Mouse (Mus musculus): ENCODE results near the gene Kpna6. TPM values are rescaled to one million over a fixed set of nuclear protein-coding genes. Genes with fewer than 3 reads are reported as not detected.

Kpna6 gene
- total RNA-seq, 2 experiments from 2014 or later, result 80.9 to 85.9 TPM

DNA sequence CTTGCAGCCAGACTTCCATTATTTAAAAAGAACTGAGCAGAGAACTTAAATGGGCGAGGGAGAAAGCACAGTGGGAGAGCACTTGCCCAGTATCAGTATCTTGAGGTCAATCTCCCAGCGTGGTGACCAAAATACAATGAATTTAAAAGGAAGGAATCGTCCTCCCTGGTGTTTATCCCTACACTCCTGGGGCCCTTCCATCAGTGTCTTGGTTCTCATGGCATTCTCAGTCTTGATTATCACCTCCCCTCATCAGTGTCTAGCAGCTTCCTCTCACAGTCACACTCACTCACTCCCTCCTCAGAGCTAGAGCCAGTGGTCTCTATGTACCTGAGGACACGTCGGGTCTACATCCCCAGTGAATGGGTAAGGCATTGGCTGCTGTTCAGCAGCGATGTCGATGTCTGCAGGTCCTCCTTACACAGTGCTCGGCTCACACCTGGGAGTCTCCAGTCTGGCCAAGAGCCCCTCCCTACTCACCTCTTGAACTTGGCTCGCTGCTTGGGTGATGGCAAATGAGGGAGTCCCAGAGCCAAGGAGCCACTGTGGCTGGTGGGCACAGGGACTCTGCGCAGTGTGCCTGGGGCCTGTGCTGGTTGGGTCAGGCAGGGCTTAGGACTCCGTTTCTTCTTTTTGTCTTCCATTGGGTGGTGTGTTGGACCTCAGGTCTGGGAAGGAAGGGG is 50.3 kb downstream of the Kpna6 start:
- DNase-seq, result no peak
- intact Hi-C loops (cut with DNase I), result no loop called here
- peak overlapping the region; percentile 86 for H3K4me3 ChIP-seq
- peak overlapping the region; percentile 96 for H3K27ac ChIP-seq
- TF ChIP-seq CTCF (IDR thresholded peaks at IDR 0.05), result no peak

DNA sequence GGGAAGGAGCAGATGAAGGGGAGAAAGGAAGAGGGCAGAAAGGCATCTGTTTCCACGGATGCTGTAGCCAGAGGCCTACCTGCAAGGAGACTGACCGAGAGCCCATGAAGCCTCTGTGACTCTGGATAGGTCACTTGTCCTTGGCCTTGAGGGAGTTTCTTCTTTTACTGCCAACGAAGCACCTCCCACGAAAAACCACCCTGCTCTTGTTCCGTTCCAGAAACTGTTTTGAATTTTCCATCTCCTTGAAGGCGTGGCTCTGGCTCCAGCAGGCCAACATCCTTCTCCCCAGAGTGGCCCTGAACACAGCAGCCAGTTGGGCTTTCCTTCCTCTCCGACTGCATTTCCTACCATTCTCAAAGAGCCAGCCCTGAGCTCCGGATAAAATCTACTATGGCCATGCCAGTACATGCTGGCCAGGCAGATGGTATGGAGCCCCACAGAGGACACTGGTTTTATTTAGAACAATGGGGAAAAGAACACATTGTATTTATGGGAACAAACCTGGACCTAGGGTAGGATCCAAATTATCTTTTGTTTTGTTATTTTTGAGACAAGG is 51.2 kb downstream of the Kpna6 start:
- H3K4me3 ChIP-seq, result peak overlapping the region; percentile 86
- peak; percentile 60 for DNase-seq
- no peak for TF ChIP-seq CTCF (IDR thresholded peaks at IDR 0.05)
- peak overlapping the region; percentile 96 for H3K27ac ChIP-seq
- intact Hi-C loops (cut with DNase I), result no loop called here

DNA sequence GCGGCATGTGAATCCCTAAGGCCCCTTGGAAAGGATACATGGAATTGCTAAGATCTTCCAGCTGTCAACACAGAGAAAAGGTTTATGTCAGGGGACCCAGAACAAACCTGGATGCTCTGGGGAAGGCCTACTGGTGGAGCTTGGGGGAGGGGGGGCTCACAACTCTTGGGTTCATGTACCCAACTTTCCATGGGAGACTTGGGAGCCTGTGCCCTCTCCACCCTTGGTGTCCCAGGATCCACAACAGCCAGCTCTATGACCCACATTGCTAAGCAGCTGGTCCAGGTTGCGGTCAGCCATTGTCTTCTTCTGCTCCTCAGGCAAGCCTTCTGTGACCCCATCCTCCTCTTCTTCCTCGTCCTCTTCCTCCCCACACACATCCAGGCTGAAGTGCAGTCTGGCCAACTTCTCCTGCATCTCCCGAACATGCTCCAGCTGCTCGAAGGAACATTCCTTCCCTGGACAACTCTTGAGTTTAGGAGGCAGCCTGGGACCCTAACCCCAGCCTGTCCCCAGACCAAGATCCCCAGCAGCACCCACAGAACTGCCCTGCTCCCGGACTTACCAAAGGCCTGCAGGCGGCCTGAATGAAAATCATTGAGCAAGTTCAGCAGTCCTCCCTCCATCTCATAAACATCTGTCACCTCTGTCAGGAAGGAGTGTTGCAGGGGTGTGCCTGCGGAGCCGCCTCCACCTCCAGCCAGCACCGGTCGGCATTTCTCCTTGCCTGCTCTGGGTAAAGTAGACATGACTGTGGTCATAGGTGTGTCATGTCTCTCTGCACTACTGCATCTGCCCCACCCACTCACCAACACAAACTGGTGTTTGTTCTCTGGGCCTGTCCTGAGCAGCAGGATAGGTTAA is 51.9 kb downstream of the Kpna6 start:
- H3K4me3 ChIP-seq, result peak overlapping the region; percentile 86
- intact Hi-C loops (cut with DNase I), result no loop called here
- H3K27ac ChIP-seq, result peak overlapping the region; percentile 96
- DNase-seq, result no peak
- no peak for TF ChIP-seq CTCF (IDR thresholded peaks at IDR 0.05)

DNA sequence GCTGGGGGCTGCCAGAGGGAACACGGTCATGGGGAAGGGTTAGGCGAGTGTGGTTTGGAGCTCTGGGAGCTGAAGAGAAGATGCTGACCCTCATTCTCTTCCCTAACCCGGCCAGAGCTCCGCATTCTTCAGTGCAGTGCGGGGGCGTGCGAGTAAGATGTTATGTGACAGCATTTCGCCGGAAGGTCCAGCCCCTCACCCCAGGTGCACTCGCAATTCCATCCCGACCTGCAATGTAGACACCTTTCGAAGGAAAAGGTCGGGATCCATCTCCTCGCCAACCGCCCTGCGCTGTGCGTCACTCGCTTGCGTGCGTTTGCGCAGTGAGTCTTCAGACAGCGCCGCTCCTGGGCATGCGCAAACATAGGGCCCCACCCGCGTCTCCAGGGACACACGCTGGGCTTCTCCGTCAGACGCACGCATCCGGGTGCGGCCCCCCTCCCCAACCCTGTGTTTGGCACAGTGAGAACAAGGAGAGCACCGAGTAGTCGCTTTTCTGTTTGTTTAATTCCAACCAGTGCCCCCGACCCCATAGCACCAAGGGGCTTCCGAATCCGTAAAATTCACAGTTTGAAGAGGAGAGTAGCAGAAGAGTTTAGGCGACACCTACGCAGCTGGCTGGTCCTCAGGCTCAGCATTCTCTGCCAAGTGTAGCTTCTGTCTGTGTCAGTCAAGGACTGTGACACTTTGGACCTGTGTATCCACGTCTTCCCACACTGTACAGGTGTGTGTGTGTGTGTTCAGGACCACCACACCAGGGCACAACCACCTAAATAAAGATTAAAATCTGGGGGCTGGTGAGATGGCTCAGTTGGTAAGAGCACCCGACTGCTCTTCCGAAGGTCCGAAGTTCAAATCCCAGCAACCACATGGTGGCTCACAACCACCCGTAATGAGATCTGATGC is 53.5 kb downstream of the Kpna6 start, which contains the start of gene Iqcc:
Gene Iqcc (minus strand): TSS at position 314 of the 906 bp plus-strand sequence.
- no peak for TF ChIP-seq CTCF (IDR thresholded peaks at IDR 0.05)
- intact Hi-C loops (cut with DNase I), result no loop called here
- H3K27ac ChIP-seq, result peak within 1 kb of the TSS; percentile 96
- peak; percentile 98 for DNase-seq
- H3K4me3 ChIP-seq, result peak within 1 kb of the TSS; percentile 79

DNA sequence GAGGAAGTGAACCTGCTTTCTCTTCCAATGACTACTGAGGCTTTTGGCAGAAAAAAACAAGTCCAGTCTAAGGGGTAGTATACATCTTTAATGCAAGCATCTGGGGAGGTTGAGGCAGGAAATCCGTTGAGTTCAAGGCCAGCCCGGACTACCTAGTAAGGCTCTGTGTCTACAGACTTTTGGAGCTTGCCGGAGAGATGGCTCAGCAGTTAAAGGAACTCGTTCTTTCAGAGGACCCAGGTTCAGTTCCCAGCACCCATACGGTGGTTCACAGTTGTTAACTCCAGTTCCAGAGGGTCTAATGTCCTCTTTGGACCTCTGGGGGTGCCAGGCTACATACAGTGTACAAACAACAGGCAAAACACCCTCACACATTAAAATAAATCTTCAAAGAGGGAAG is 54.5 kb downstream of the Kpna6 start:
- TF ChIP-seq CTCF (IDR thresholded peaks at IDR 0.05), result no peak
- intact Hi-C loops (cut with DNase I), result no loop called here
- peak overlapping the region; percentile 96 for H3K27ac ChIP-seq
- no peak for DNase-seq
- H3K4me3 ChIP-seq, result peak overlapping the region; percentile 79

DNA sequence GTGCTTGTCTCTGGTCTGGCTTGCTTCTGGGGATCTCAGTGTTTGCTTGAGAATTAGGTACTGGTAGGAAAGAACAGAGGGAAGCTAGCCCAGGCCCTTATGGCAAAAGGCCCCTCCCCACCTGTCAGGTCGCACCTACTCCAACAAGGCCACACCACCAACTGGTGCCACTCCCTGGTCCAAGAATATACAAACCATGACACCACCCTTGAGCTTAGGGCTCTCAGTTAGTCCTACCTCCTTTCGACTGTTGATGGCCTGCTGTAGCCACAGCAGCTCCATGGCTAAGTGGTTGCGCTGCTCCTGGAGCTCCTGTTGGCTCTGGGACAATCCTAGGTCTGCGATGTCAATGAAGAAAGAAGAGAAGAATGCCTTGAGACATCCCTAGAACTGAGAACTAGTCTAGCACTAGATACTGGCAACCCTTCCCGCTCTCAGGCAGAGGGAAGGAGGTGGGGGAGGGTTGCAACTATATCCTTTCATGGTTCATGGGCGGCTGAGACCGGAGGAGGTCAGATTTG is 55.4 kb downstream of the Kpna6 start:
- DNase-seq, result no peak
- H3K27ac ChIP-seq, result no peak overlapping the region
- H3K4me3 ChIP-seq, result no peak overlapping the region
- no peak for TF ChIP-seq CTCF (IDR thresholded peaks at IDR 0.05)
- intact Hi-C loops (cut with DNase I), result no loop called here

DNA sequence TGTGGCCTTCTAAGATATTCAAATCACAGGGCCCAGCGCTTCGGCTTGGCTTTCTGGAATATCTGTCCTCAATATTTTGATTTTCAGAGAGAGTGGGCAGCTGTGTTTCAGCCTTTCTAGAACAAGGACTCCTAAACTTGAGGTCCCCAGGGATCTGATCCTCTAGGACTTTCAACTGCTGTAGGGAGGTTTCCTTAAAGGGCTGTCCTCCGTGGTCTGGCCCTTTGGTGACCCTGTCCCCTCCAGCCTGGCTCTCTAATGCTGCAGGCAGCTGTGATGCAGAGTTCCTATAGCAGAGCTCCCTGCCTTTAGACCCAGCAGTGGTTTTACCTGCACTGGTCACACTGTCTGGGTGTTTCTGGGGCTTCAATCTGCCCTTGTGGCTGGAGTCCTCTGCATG is 55.9 kb downstream of the Kpna6 start:
- intact Hi-C loops (cut with DNase I), result no loop called here
- no peak for DNase-seq
- Histone ChIP-seq H3K4me3 (no peak overlapping the region), H3K27ac (no peak overlapping the region)
- no peak for TF ChIP-seq CTCF (IDR thresholded peaks at IDR 0.05)

DNA sequence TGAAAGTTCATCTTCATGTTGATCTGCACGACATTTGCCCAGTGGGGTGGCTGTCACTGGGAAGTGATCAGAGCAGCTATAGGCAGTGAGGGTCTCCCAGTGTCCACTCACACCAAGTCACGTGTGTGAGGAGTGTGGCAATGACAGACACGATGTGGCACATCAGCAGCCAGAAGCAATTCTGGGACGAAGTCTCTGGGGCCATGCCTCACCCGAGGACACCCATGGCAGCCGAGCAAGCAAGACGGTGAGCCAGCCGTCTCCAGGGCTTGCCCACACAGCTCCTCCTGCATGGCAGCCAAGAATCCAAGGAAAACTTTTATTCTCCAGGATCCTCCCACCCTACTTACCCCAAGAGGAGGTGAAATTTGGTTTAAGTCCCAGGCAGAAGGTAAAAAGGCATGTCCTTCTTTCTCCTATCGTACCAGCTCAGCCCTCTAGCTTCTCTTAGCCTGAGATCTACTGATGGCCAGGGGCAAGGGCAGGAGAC is 56.7 kb downstream of the Kpna6 start:
- H3K27ac ChIP-seq, result peak overlapping the region; percentile 20; the same call in 1 of the 2 replicates
- intact Hi-C loops (cut with DNase I), result no loop called here
- H3K4me3 ChIP-seq, result no peak overlapping the region
- no peak for DNase-seq
- no peak for TF ChIP-seq CTCF (IDR thresholded peaks at IDR 0.05)

DNA sequence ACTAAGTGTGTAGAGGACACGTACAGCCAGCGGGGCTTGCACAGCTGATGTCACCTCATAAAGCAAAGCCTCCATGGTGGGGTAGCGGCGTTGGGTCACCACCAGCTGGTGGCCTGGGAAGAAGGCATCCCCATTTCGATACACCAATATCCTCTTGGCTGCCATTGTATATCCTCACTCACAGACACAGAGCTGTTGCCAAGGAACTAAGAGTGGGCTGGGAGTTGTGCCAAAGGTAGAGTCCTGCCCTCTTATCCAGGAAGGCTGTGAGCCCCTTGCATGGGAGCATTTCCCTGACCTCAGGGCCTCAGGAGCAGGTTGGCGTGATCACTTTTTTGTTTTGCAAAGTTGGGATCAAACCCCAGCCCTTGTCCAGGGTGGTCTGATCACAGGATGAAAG is 58.5 kb downstream of the Kpna6 start, which contains the start of gene Dcdc2b:
Gene Dcdc2b (minus strand): TSS at position 165 of the 400 bp plus-strand sequence.
- Histone ChIP-seq H3K27ac (no peak within 1 kb of the TSS), H3K4me3 (no peak within 1 kb of the TSS)
- intact Hi-C loops (cut with DNase I), result no loop called here
- DNase-seq, result no peak
- no peak for TF ChIP-seq CTCF (IDR thresholded peaks at IDR 0.05)

DNA sequence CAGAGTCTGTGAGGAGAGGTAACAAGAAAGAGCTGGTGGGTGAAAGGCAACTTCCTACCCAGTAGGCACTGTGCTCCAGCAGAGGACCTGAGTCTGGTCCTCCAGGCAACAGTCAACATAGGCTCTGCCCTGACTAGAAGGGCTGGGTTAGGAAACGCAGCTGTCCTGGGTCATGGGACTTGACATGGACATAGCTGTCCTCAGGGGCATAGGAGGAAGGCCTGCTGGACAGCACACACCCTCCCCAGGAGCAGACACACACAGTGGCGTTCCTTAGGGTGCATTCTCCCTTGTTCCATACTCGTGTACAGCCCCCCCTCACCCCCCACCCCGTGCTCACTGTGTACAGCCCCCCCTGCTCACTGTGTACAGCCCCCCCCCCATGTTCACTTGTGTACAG is 62.1 kb downstream of the Kpna6 start:
- no peak overlapping the region for H3K27ac ChIP-seq
- no peak overlapping the region for H3K4me3 ChIP-seq
- no peak for TF ChIP-seq CTCF (IDR thresholded peaks at IDR 0.05)
- intact Hi-C loops (cut with DNase I), result no loop called here
- DNase-seq, result no peak

DNA sequence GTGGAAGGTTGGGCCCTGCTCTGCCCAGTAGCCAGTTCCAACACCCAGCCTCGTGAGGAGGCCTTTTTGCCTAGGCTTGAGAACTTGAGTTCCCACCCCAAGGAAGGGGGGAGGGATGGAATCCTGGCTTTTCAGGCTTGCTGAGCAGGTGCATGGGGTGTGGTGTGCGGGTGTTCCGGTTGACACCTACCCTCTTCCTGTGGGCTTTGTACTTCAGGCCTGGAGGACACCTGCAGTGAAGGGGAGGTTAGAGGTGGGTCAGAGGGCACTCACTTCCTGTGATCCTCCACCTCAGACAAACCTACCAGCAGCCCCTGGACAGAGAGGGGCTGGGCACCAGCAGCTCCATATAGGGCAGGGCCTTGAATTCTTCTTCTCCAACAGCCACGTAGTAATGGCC is 62.5 kb downstream of the Kpna6 start:
- DNase-seq, result no peak
- Histone ChIP-seq H3K4me3 (no peak overlapping the region), H3K27ac (no peak overlapping the region)
- no peak for TF ChIP-seq CTCF (IDR thresholded peaks at IDR 0.05)
- intact Hi-C loops (cut with DNase I), result no loop called here

All from gastrocnemius, adult 2 months (tissue).